Mouse (Mus musculus) ES-Bruce4 (cell line): ENCODE results near the gene Sptssa. TPM values are rescaled to one million over a fixed set of nuclear protein-coding genes. Genes with fewer than 3 reads are reported as not detected.

Source experiments
- H3K27ac ChIP-seq: 2 replicates; pipeline ENCODE4 v1.5.1; 2012; ENCODE audit warnings: low read length, inconsistent platforms; ENCODE audit not compliant: insufficient read depth
- H3K27me3 ChIP-seq: 2 replicates; pipeline ENCODE4 v1.6.1; 2012; ENCODE audit warnings: mild to moderate bottlenecking, low read length, inconsistent platforms; ENCODE audit not compliant: control insufficient read depth, poor library complexity, insufficient read depth, severe bottlenecking
- H3K36me3 ChIP-seq: 2 replicates; pipeline ENCODE4 v1.6.1; 2012; ENCODE audit warnings: inconsistent platforms, mild to moderate bottlenecking, low read length, moderate library complexity; ENCODE audit not compliant: control insufficient read depth, poor library complexity, insufficient read depth, severe bottlenecking
- H3K4me1 ChIP-seq: one replicate; pipeline ENCODE4 v1.8.1; 2011; ENCODE audit warnings: low read length; ENCODE audit not compliant: control insufficient read depth, insufficient read depth
- H3K4me3 ChIP-seq: 2 replicates; pipeline ENCODE4 v1.5.1; 2011; ENCODE audit warnings: low read depth, mild to moderate bottlenecking, low read length
- H3K9ac ChIP-seq: 2 replicates; pipeline ENCODE4 v1.6.1; 2012; ENCODE audit warnings: low read depth, mild to moderate bottlenecking, inconsistent platforms; ENCODE audit not compliant: poor library complexity, severe bottlenecking
- H3K9me3 ChIP-seq: replicated peaks from 2 replicates; pipeline ENCODE4 v1.6.1; 2012; ENCODE audit warnings: mild to moderate bottlenecking, low read length, inconsistent platforms; ENCODE audit not compliant: control insufficient read depth, poor library complexity, insufficient read depth, severe bottlenecking
- CTCF ChIP-seq: IDR thresholded peaks from one replicate; pipeline ENCODE4 v1.8.1; 2011; ENCODE audit warnings: low read depth, low read length
- EP300 ChIP-seq: IDR thresholded peaks from 2 replicates; pipeline ENCODE4 v1.6.1; 2011; ENCODE audit warnings: low read depth, low read length; ENCODE audit not compliant: insufficient read depth
- POLR2A ChIP-seq: IDR thresholded peaks from one replicate; pipeline ENCODE4 v1.8.1; 2011; ENCODE audit warnings: low read length; ENCODE audit not compliant: insufficient read depth
- polyA plus RNA-seq: library from polyadenylated mRNA; stranded (reverse); fragments of >200 nt; gene quantifications from 2 replicates; pipeline ENCODE4 v1.2.4, GENCODE M21; 2011; ENCODE audit warnings: low read depth; ENCODE audit not compliant: missing spikeins, insufficient read depth, insufficient read length

Gene Sptssa
- polyA plus RNA-seq, 1 experiment: 21.4 TPM

DNA sequence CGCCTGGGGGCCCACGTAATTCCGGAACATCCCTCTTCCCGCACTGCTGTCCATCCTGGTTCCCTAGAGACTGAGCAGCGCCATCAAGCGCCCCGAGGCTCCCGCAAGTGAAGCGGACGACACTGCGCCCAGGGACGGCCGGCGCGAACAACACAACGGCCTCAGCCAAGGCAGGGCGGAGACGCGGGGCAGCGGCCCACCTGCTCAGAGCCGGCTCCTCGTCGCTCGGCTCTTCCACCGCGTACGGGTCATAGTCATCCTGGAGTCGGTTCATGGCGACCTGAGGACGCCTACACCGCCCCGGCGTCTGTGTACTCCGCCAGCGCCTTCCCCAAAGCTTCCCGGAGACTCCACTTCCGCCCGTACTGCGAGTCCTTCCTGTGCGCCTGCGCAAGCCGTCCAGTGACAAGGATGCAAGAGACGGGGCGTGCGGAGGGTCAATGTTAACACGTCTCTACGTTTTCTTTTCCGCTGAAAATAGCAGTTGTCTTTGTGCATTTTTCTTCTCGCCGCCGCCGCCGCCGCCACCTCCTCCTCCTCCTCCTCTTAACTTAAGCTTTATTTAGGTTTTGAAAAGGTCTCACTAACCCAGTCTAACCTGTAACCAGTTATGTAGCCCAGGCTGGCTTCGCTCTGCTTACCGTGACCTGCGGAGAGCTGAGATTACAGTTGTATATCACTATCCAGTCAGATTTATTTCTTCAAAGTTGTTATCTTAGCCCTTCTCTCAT is 39.3 kb upstream of the Sptssa start, which contains the start of gene Eapp:
TSS of gene Eapp (minus strand) at position 387 of the 731 bp plus-strand sequence.
- TF ChIP-seq EP300 (no peak), POLR2A (peak; percentile 65), CTCF (no peak)
- Histone ChIP-seq H3K27ac (peak within 1 kb of the TSS; percentile 42), H3K9ac (peak within 1 kb of the TSS; percentile 69), H3K9me3 (no peaks in the 10 kb centered on the region), H3K36me3 (0 out of 2 replicates have a peak, but pooled peaks cover 3% of the 10 kb centered on the region), H3K27me3 (no peaks in the 10 kb centered on the region), H3K4me1 (no peaks in the 10 kb centered on the region), H3K4me3 (peak within 1 kb of the TSS; percentile 83)

DNA sequence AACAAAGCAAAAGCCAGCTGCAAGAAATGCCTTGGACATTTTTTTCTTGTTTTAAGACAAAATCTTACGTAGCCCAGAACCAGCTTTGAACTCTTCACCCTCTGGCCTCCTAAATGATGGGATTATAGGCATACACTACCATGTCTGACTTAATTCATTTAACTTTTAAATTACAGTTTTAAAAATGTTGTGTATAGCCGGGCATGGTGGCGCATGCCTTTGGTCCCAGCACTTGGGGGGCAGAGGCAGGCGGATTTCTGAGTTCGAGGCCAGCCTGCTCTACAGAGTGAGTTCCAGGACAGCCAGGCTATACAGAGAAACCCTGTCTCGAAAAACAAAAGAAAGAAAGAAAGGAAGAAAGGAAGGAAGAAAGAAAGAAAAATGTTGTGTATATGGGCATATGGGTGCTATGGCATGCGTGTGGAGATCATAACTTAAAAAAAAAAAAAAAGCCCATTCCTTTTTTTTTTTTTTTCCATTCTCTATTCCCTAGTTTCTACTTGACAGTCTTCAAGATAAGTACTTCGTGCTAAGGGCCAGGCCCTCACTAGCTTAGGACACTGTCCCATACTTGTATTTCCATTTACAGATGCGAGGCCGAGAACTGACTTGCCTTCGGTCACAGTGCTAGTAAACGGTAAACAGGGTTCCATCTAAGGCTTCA is 38.6 kb upstream of the Sptssa start:
- peak overlapping the region; percentile 78 for H3K4me3 ChIP-seq
- no peak overlapping the region for H3K27ac ChIP-seq
- TF ChIP-seq EP300: no peak
- no peak for TF ChIP-seq CTCF
- TF ChIP-seq POLR2A: no peak
- no peaks in the 10 kb centered on the region for H3K27me3 ChIP-seq
- H3K9me3 ChIP-seq: no peaks in the 10 kb centered on the region
- peak overlapping the region; percentile 69 for H3K9ac ChIP-seq
- H3K4me1 ChIP-seq: no peaks in the 10 kb centered on the region
- H3K36me3 ChIP-seq: peaks cover 7% of the 10 kb centered on the region; the same call in 1 of the 2 replicates

DNA sequence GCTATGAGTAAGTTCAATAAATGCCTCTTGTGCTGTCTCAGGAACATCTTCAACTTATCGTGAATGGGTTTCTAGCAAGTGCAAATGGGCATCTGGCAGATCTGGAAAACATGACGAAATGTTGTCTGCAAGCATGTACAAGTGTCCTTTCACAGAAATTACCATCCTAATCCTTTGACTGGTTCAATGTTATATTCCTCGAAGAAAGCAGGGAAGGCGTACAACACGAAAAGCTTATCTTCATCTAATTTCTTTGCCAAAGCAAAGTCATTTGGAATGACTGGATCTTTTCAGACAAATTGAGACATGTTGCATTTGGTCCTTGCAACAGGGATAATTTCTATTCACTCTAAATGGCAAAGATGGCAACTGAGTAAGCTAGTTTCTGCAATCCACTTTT is 32.7 kb upstream of the Sptssa start:
- no peak for TF ChIP-seq EP300
- TF ChIP-seq POLR2A: no peak
- no peak for TF ChIP-seq CTCF
- H3K36me3 ChIP-seq: peaks cover 26% of the 10 kb centered on the region
- H3K27me3 ChIP-seq: no peaks in the 10 kb centered on the region
- H3K4me1 ChIP-seq: no peaks in the 10 kb centered on the region
- H3K4me3 ChIP-seq: no peak overlapping the region
- no peak overlapping the region for H3K9ac ChIP-seq
- H3K9me3 ChIP-seq: no peaks in the 10 kb centered on the region
- no peak overlapping the region for H3K27ac ChIP-seq

DNA sequence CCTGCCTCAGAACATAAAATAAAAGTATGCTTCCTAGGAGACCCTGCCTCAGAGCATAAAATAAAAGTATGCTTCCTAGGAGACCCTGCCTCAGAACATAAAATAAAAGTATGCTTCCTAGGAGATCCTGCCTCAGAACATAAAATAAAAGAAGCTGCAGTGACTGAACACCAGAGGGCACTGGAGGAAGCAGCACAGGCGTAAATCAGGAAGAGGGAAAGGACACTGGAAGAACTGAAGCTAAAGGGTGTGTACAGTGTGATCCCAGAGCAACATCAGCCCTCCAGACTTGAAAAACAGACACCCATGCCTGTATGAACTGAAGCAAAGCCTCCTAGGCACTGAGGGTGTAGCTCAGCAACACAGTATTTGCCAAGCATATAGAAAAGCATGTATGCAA is 26.8 kb upstream of the Sptssa start:
- Histone ChIP-seq H3K9ac (no peak overlapping the region), H3K36me3 (peaks cover 11% of the 10 kb centered on the region), H3K9me3 (no peaks in the 10 kb centered on the region), H3K4me3 (no peak overlapping the region), H3K4me1 (no peaks in the 10 kb centered on the region), H3K27me3 (no peaks in the 10 kb centered on the region), H3K27ac (no peak overlapping the region)
- TF ChIP-seq CTCF: peak; percentile 34
- TF ChIP-seq EP300: no peak
- no peak for TF ChIP-seq POLR2A

DNA sequence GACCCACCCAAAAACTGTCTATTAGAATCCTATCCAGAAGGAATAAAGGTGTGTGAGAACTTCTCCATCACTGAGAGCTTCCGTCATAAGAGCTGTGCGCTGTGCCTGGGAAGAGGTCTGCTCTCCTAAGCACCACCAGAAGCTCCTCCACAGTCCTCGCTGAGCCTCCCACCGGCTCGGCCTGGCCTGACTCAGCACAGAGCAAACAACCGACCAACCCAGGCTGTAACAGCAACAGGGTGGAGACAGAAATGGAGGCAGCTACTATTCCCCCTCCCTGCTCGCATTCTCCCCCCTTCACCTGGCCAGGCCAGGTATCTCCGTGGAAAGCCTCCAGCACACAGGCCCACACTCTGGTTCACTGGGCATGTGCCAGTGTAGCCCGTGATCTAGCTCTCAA is 20.3 kb upstream of the Sptssa start:
- Histone ChIP-seq H3K4me1 (no peaks in the 10 kb centered on the region), H3K36me3 (peaks cover 13% of the 10 kb centered on the region), H3K9ac (no peak overlapping the region), H3K27ac (no peak overlapping the region), H3K27me3 (no peaks in the 10 kb centered on the region), H3K4me3 (no peak overlapping the region), H3K9me3 (no peaks in the 10 kb centered on the region)
- no peak for TF ChIP-seq POLR2A
- no peak for TF ChIP-seq CTCF
- TF ChIP-seq EP300: no peak

DNA sequence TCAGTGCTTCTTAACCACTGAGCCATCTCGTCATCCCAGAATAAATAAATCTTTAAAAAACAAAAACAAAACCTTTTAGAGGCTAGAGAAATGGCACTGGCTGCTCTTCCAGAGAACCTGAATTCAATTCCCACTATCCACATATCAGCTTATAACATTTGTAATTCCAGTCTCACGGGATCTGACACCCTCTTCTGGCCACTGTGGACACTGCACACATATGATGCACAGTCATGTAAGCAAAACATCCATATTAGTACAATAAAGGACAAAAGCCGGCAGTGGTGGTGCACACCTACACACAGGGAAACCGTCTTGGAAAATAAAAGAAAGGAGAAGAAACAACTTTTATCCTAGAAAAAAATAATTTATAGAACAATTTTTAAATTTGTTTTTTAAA is 19.0 kb upstream of the Sptssa start:
- TF ChIP-seq CTCF (no peak), EP300 (no peak), POLR2A (no peak)
- no peaks in the 10 kb centered on the region for H3K4me1 ChIP-seq
- H3K27ac ChIP-seq: no peak overlapping the region
- peaks cover 13% of the 10 kb centered on the region for H3K36me3 ChIP-seq
- no peaks in the 10 kb centered on the region for H3K27me3 ChIP-seq
- H3K4me3 ChIP-seq: no peak overlapping the region
- no peaks in the 10 kb centered on the region for H3K9me3 ChIP-seq
- H3K9ac ChIP-seq: no peak overlapping the region
